Mouse (Mus musculus): ENCODE measurements around the gene Olfr1380. TPM values are rescaled to one million over a fixed set of nuclear protein-coding genes. Genes with fewer than 3 reads are reported as not detected.
"Not testable (repeated sequence)": the region's sequence is repeated elsewhere in the genome, so short reads cannot be mapped to it uniquely, and the experiment has no call there.

Olfr1380 gene
- total RNA-seq, 1 experiment, result not detected

GRCm38 (mm10) chr11:49554033-49554432 lies 2.6 kb upstream of the Olfr1380 start:
- H3K36me3 ChIP-seq (ENCODE audit: control insufficient read depth, insufficient read depth, low read length, poor library complexity, severe bottlenecking); H3K4me3 ChIP-seq (ENCODE audit: insufficient read depth in 1 of 2, low read depth in 1 of 2, low read length in 2 of 2, poor library complexity in 1 of 2, severe bottlenecking in 1 of 2); in situ Hi-C loops (cut with MboI; ENCODE audit: low sequenced_read_pairs in 2 of 2, unreplicated experiment in 2 of 2); H3K9ac ChIP-seq (ENCODE audit: insufficient read depth, low read depth, low read length, poor library complexity, severe bottlenecking); H3K27ac ChIP-seq (ENCODE audit: insufficient read depth, low read depth, low read length, poor library complexity, severe bottlenecking); H3K4me1 ChIP-seq (ENCODE audit: control insufficient read depth in 2 of 2, insufficient read depth in 2 of 2, low read length in 2 of 2, poor library complexity in 1 of 2); H3K9me3 ChIP-seq (ENCODE audit: control insufficient read depth, insufficient read depth, low read depth, low read length): not testable (repeated sequence)
- peak; percentile 2 for DNase-seq (ENCODE audit: low read depth, low spot score)

GRCm38 (mm10) chr11:49575054-49575453 lies 18.4 kb downstream of the Olfr1380 start:
- H3K4me3 ChIP-seq (ENCODE audit: insufficient read depth in 1 of 2, low read depth in 1 of 2, low read length in 2 of 2, poor library complexity in 1 of 2, severe bottlenecking in 1 of 2); H3K9ac ChIP-seq (ENCODE audit: insufficient read depth, low read depth, low read length, poor library complexity, severe bottlenecking); in situ Hi-C loops (cut with MboI; ENCODE audit: low sequenced_read_pairs in 2 of 2, unreplicated experiment in 2 of 2); H3K27ac ChIP-seq (ENCODE audit: insufficient read depth, low read depth, low read length, poor library complexity, severe bottlenecking); H3K4me1 ChIP-seq (ENCODE audit: control insufficient read depth in 2 of 2, insufficient read depth in 2 of 2, low read length in 2 of 2, poor library complexity in 1 of 2); H3K9me3 ChIP-seq (ENCODE audit: control insufficient read depth, insufficient read depth, low read depth, low read length); H3K36me3 ChIP-seq (ENCODE audit: control insufficient read depth, insufficient read depth, low read length, poor library complexity, severe bottlenecking): not testable (repeated sequence)
- peak; percentile 98 for TF ChIP-seq ZNF384 (IDR thresholded peaks at IDR 0.05; ENCODE audit: low read depth, low read length)
- peak; percentile 33 for DNase-seq (ENCODE audit: low read depth, low spot score)

GRCm38 (mm10) chr11:49580452-49580851 lies 23.8 kb downstream of the Olfr1380 start:
- H3K4me1 ChIP-seq (ENCODE audit: control insufficient read depth in 2 of 2, insufficient read depth in 2 of 2, low read length in 2 of 2, poor library complexity in 1 of 2); in situ Hi-C loops (cut with MboI; ENCODE audit: low sequenced_read_pairs in 2 of 2, unreplicated experiment in 2 of 2); H3K36me3 ChIP-seq (ENCODE audit: control insufficient read depth, insufficient read depth, low read length, poor library complexity, severe bottlenecking); H3K9ac ChIP-seq (ENCODE audit: insufficient read depth, low read depth, low read length, poor library complexity, severe bottlenecking); H3K4me3 ChIP-seq (ENCODE audit: insufficient read depth in 1 of 2, low read depth in 1 of 2, low read length in 2 of 2, poor library complexity in 1 of 2, severe bottlenecking in 1 of 2); H3K27ac ChIP-seq (ENCODE audit: insufficient read depth, low read depth, low read length, poor library complexity, severe bottlenecking); DNase-seq (ENCODE audit: low read depth, low spot score); H3K9me3 ChIP-seq (ENCODE audit: control insufficient read depth, insufficient read depth, low read depth, low read length): not testable (repeated sequence)

- Histone ChIP-seq H3K4me3 (ENCODE audit: insufficient read depth in 1 of 2, low read depth in 1 of 2, low read length in 2 of 2, poor library complexity in 1 of 2, severe bottlenecking in 1 of 2) (peak overlapping the region in 1 of 2 experiments; percentile 43; a peak in 1 of 4 replicates), H3K27ac (ENCODE audit: insufficient read depth, low read depth, low read length, poor library complexity, severe bottlenecking) (no peak overlapping the region), H3K9ac (ENCODE audit: insufficient read depth, low read depth, low read length, poor library complexity, severe bottlenecking) (no peak overlapping the region), H3K36me3 (ENCODE audit: control insufficient read depth, insufficient read depth, low read length, poor library complexity, severe bottlenecking) (no peaks in the 10 kb centered on the region), H3K9me3 (ENCODE audit: control insufficient read depth, insufficient read depth, low read depth, low read length) (no peaks in the 10 kb centered on the region), H3K4me1 (ENCODE audit: control insufficient read depth in 2 of 2, insufficient read depth in 2 of 2, low read length in 2 of 2, poor library complexity in 1 of 2) (peaks cover 0 to 4% of the 10 kb centered on the region in 2 experiments; a peak in 1 of 4 replicates)
- no peak for TF ChIP-seq CHD2 (IDR thresholded peaks at IDR 0.05; ENCODE audit: low read depth, low read length)
- TF ChIP-seq HCFC1 (IDR thresholded peaks at IDR 0.05; ENCODE audit: borderline replicate concordance, insufficient read depth, low read length), result no peak
- no peak for TF ChIP-seq ZNF384 (IDR thresholded peaks at IDR 0.05; ENCODE audit: low read depth, low read length)
- TF ChIP-seq MAFK (IDR thresholded peaks at IDR 0.05; ENCODE audit: insufficient read depth, low read depth, low read length), result no peak
- no peak for TF ChIP-seq ZC3H11A (IDR thresholded peaks at IDR 0.05; ENCODE audit: borderline replicate concordance, low read depth, low read length)
- in situ Hi-C loops (cut with MboI; ENCODE audit: low sequenced_read_pairs in 2 of 2, unreplicated experiment in 2 of 2), result no loop called here
- DNase-seq (ENCODE audit: low read depth, low spot score), result no peak
These were observed 33.5 kb downstream of the Olfr1380 start for GRCm38 (mm10) chr11:49590213-49590612.

- H3K9ac ChIP-seq (ENCODE audit: insufficient read depth, low read depth, low read length, poor library complexity, severe bottlenecking); in situ Hi-C loops (cut with MboI; ENCODE audit: low sequenced_read_pairs in 2 of 2, unreplicated experiment in 2 of 2); H3K4me1 ChIP-seq (ENCODE audit: control insufficient read depth in 2 of 2, insufficient read depth in 2 of 2, low read length in 2 of 2, poor library complexity in 1 of 2); H3K9me3 ChIP-seq (ENCODE audit: control insufficient read depth, insufficient read depth, low read depth, low read length); H3K4me3 ChIP-seq (ENCODE audit: insufficient read depth in 1 of 2, low read depth in 1 of 2, low read length in 2 of 2, poor library complexity in 1 of 2, severe bottlenecking in 1 of 2); DNase-seq (ENCODE audit: low read depth, low spot score); H3K36me3 ChIP-seq (ENCODE audit: control insufficient read depth, insufficient read depth, low read length, poor library complexity, severe bottlenecking); H3K27ac ChIP-seq (ENCODE audit: insufficient read depth, low read depth, low read length, poor library complexity, severe bottlenecking): not testable (repeated sequence)
These were observed 40.5 kb downstream of the Olfr1380 start for GRCm38 (mm10) chr11:49597149-49597548.

- not testable (repeated sequence) for DNase-seq (ENCODE audit: low read depth, low spot score)
These were observed 51.6 kb downstream of the Olfr1380 start for GRCm38 (mm10) chr11:49608306-49608705.

GRCm38 (mm10) chr11:49608938-49609867 lies 52.5 kb downstream of the Olfr1380 start, which contains the start of gene Flt4:
Gene Flt4, plus strand, starts transcription at chr11:49609263.
- in situ Hi-C loops (cut with MboI; ENCODE audit: low sequenced_read_pairs in 2 of 2, unreplicated experiment in 2 of 2); H3K27ac ChIP-seq (ENCODE audit: insufficient read depth, low read depth, low read length, poor library complexity, severe bottlenecking); H3K36me3 ChIP-seq (ENCODE audit: control insufficient read depth, insufficient read depth, low read length, poor library complexity, severe bottlenecking); H3K9me3 ChIP-seq (ENCODE audit: control insufficient read depth, insufficient read depth, low read depth, low read length); DNase-seq (ENCODE audit: low read depth, low spot score); H3K4me1 ChIP-seq (ENCODE audit: control insufficient read depth in 2 of 2, insufficient read depth in 2 of 2, low read length in 2 of 2, poor library complexity in 1 of 2): not testable (repeated sequence)
- H3K9ac ChIP-seq (ENCODE audit: insufficient read depth, low read depth, low read length, poor library complexity, severe bottlenecking), result peak within 1 kb of the TSS; percentile 63
- peak within 1 kb of the TSS; percentile 64 to 73 for H3K4me3 ChIP-seq (ENCODE audit: insufficient read depth in 1 of 2, low read depth in 1 of 2, low read length in 2 of 2, poor library complexity in 1 of 2, severe bottlenecking in 1 of 2)

More at GRCm38 (mm10) chr11:49608306-49608705, 51.6 kb downstream of the Olfr1380 start:
- in situ Hi-C loops (cut with MboI; ENCODE audit: low sequenced_read_pairs in 2 of 2, unreplicated experiment in 2 of 2); H3K9ac ChIP-seq (ENCODE audit: insufficient read depth, low read depth, low read length, poor library complexity, severe bottlenecking); H3K27ac ChIP-seq (ENCODE audit: insufficient read depth, low read depth, low read length, poor library complexity, severe bottlenecking); H3K36me3 ChIP-seq (ENCODE audit: control insufficient read depth, insufficient read depth, low read length, poor library complexity, severe bottlenecking); H3K4me3 ChIP-seq (ENCODE audit: insufficient read depth in 1 of 2, low read depth in 1 of 2, low read length in 2 of 2, poor library complexity in 1 of 2, severe bottlenecking in 1 of 2); H3K4me1 ChIP-seq (ENCODE audit: control insufficient read depth in 2 of 2, insufficient read depth in 2 of 2, low read length in 2 of 2, poor library complexity in 1 of 2); H3K9me3 ChIP-seq (ENCODE audit: control insufficient read depth, insufficient read depth, low read depth, low read length): not testable (repeated sequence)

All from ES-E14 (cell line).